8 mouse cellular contexts compared by ENCODE assay signal in the genomic region with DNA sequence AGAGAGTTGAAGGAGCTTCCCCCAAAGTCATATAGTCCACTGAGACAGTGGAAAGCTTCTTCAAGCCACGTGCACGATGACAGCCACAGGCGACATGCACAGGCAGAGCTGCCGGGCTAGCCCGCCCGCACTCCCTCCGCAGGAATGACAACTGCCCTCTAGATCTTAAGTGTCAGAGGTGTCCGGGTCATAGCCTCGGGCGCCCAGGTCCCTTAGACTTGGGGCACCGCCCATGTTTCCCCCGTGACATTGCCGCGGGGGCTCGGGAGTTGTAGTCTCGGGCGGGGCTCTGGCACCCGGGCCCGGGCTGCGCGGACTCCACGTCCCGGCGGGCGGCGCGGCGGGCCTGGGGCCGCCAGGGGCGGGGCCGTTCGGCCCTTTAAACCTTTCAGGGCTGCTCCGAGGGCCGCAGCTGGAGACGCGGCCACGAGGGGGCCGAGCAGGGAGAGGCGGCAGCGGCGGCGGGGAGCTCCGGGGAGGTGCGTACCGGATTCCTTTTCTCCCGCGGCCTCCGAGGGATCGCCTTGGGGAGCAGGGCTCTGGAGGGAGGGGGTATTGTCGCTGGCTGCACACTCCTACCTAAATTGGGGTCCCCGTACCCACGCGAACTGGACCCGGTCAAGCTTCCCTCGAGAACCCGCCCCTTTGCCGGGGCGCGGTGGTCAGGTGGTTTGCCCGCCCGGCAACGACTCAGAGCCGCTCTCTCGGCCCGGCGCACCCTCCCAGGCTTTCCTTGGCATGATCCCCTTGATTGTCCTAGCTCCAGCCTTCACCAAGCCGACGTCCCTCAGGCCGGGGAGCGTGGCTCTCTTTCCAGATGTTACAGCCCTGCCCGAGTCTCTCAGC. TPM values are rescaled to one million over a fixed set of nuclear protein-coding genes. Genes with fewer than 3 reads are reported as not detected.
DNase-seq lines count a peak whose midpoint lies in the region; ATAC-seq and TF ChIP-seq lines count a peak whose summit lies in the region.

TSS of gene Tmem150a (plus strand) at position 382 of the 846 bp plus-strand sequence.

- peak within 1 kb of the TSS; percentile 67 for H3K9ac ChIP-seq in forebrain, embryonic 12.5 days
- H3K9ac ChIP-seq in heart, embryonic 15.5 days: peak within 1 kb of the TSS; percentile 75
- peak within 1 kb of the TSS; percentile 57 for H3K9ac ChIP-seq in liver, embryonic 16.5 days (ENCODE audit: low read depth, low read length)
- peak within 1 kb of the TSS; percentile 67 for H3K9ac ChIP-seq in neural tube, embryonic 12.5 days

- ATAC-seq in forebrain, embryonic 12.5 days (ENCODE audit: low FRiP score): peak; percentile 91
- ATAC-seq in heart, embryonic 15.5 days (replicated peaks; ENCODE audit: insufficient number of reproducible peaks, insufficient read depth, low FRiP score, low read depth): peak; percentile 93
- ATAC-seq in liver, embryonic 16.5 days (ENCODE audit: low read depth): peak; percentile 75
- peak; percentile 88 for ATAC-seq in neural tube, embryonic 12.5 days (ENCODE audit: low FRiP score, low read depth)

- peaks cover 32% of the 10 kb centered on the region for H3K36me3 ChIP-seq in forebrain, embryonic 12.5 days (replicated peaks)
- H3K36me3 ChIP-seq in heart, embryonic 15.5 days: peaks cover 22% of the 10 kb centered on the region
- peaks cover 16% of the 10 kb centered on the region for H3K36me3 ChIP-seq in liver, embryonic 16.5 days (ENCODE audit: control insufficient read depth, insufficient read depth)
- peaks cover 35% of the 10 kb centered on the region for H3K36me3 ChIP-seq in neural tube, embryonic 12.5 days

- H3K4me1 ChIP-seq in bone marrow macrophage, adult 2 months (ENCODE audit: control insufficient read depth, insufficient read depth, low read length): peaks cover 21% of the 10 kb centered on the region
- peaks cover 23% of the 10 kb centered on the region for H3K4me1 ChIP-seq in forebrain, embryonic 12.5 days
- H3K4me1 ChIP-seq in heart, embryonic 15.5 days (replicated peaks): peaks cover 54% of the 10 kb centered on the region
- peaks cover 53% of the 10 kb centered on the region for H3K4me1 ChIP-seq in liver, embryonic 16.5 days (ENCODE audit: control insufficient read depth, low read depth, low read length)
- H3K4me1 ChIP-seq in neural tube, embryonic 12.5 days: peaks cover 17% of the 10 kb centered on the region

- TF ChIP-seq CTCF in bone marrow macrophage, adult 2 months (IDR thresholded peaks at IDR 0.05; ENCODE audit: low read depth, low read length): no peak

- peak within 1 kb of the TSS; percentile 96 for H3K4me2 ChIP-seq in forebrain, embryonic 12.5 days
- peak within 1 kb of the TSS; percentile 94 for H3K4me2 ChIP-seq in heart, embryonic 15.5 days
- H3K4me2 ChIP-seq in liver, embryonic 16.5 days (ENCODE audit: low read depth, low read length): peak within 1 kb of the TSS; percentile 58
- peak within 1 kb of the TSS; percentile 93 for H3K4me2 ChIP-seq in neural tube, embryonic 12.5 days (replicated peaks)

- no peaks in the 10 kb centered on the region for H3K9me3 ChIP-seq in forebrain, embryonic 12.5 days
- no peaks in the 10 kb centered on the region for H3K9me3 ChIP-seq in heart, embryonic 15.5 days (replicated peaks)
- no peaks in the 10 kb centered on the region for H3K9me3 ChIP-seq in liver, embryonic 16.5 days (replicated peaks; ENCODE audit: control insufficient read depth, low read length)
- H3K9me3 ChIP-seq in neural tube, embryonic 12.5 days: no peaks in the 10 kb centered on the region

- WGBS in forebrain, embryonic 12.5 days: under 1% methylated on average over 71 of the region's 71 CpGs
- WGBS in heart, embryonic 15.5 days: under 1% methylated on average over 70 of the region's 71 CpGs
- WGBS in liver, embryonic 16.5 days (ENCODE audit: insufficient replicate concordance): under 1% methylated on average over 70 of the region's 71 CpGs
- under 1% methylated on average over 71 of the region's 71 CpGs for WGBS in neural tube, embryonic 12.5 days

- peak; percentile 44 for DNase-seq in CD4-positive helper T cell, adult 2 months (ENCODE audit: low read depth, low spot score)
- DNase-seq in kidney, postnatal 14 days: peak; percentile 94
- DNase-seq in telencephalon, adult 2 months (ENCODE audit: low read depth, low spot score): peak; percentile 35

- no peak within 1 kb of the TSS for H3K27ac ChIP-seq in bone marrow macrophage, adult 2 months (ENCODE audit: insufficient read depth, low read depth, low read length)
- no peak within 1 kb of the TSS for H3K27ac ChIP-seq in forebrain, embryonic 12.5 days
- peak within 1 kb of the TSS; percentile 29 for H3K27ac ChIP-seq in heart, embryonic 15.5 days
- H3K27ac ChIP-seq in liver, embryonic 16.5 days (ENCODE audit: low read length): peak within 1 kb of the TSS; percentile 54
- no peak within 1 kb of the TSS for H3K27ac ChIP-seq in neural tube, embryonic 12.5 days

- peaks cover 6% of the 10 kb centered on the region; the same call in 1 of the 2 replicates for H3K27me3 ChIP-seq in forebrain, embryonic 12.5 days
- H3K27me3 ChIP-seq in heart, embryonic 15.5 days: no peaks in the 10 kb centered on the region
- H3K27me3 ChIP-seq in liver, embryonic 16.5 days (ENCODE audit: control insufficient read depth, insufficient read depth, low read depth, low read length): peaks cover 32% of the 10 kb centered on the region
- no peaks in the 10 kb centered on the region for H3K27me3 ChIP-seq in neural tube, embryonic 12.5 days (replicated peaks)

- TF ChIP-seq POLR2A in bone marrow macrophage, adult 2 months (IDR thresholded peaks at IDR 0.05; ENCODE audit: borderline replicate concordance, low read depth, low read length): no peak

- peak within 1 kb of the TSS; percentile 65 for H3K4me3 ChIP-seq in bone marrow macrophage, adult 2 months (ENCODE audit: insufficient read depth, low read length)
- peak within 1 kb of the TSS; percentile 54 for H3K4me3 ChIP-seq in forebrain, embryonic 12.5 days (replicated peaks)
- H3K4me3 ChIP-seq in heart, embryonic 15.5 days: peak within 1 kb of the TSS; percentile 82
- H3K4me3 ChIP-seq in liver, embryonic 16.5 days (ENCODE audit: low read depth, low read length): peak within 1 kb of the TSS; percentile 61
- H3K4me3 ChIP-seq in neural tube, embryonic 12.5 days: peak within 1 kb of the TSS; percentile 59

RNA-seq across cellular contexts. Expression of gene Tmem150a, which starts in this region (rescaled TPM):
- polyA plus RNA-seq in bone marrow macrophage, adult 2 months (2012; ENCODE audit: insufficient read depth, insufficient read length, missing spikeins): 3.0 and 3.6 TPM in 2 replicates
- polyA plus RNA-seq in forebrain, embryonic 12.5 days (2016; fragmentation: Nextera tagmentation; extraction: Ambion mirVana): 4.0 and 4.1 TPM in 2 replicates
- polyA plus RNA-seq in heart, embryonic 15.5 days (2015; fragmentation: Nextera tagmentation; extraction: Ambion mirVana): 11.1 and 12.8 TPM in 2 replicates
- 54.4 and 59.7 TPM in 2 replicates for polyA plus RNA-seq in liver, embryonic 16.5 days (2015; fragmentation: Nextera tagmentation; extraction: Ambion mirVana)
- polyA plus RNA-seq in neural tube, embryonic 12.5 days (2016; fragmentation: Nextera tagmentation; extraction: Ambion mirVana): 12.8 and 12.9 TPM in 2 replicates

Comparison
In these comparisons a context has a peak if more than half of its experiments do, and no peak if none do; other contexts are left out.
1. DNase-seq: peak in every context shown above with its lines; median percentile 94 in kidney, postnatal 14 days; 44 in CD4-positive helper T cell, adult 2 months; 35 in telencephalon, adult 2 months.
2. H3K27ac ChIP-seq: peak in heart, embryonic 15.5 days (single experiment) and liver, embryonic 16.5 days (single experiment); none in bone marrow macrophage, adult 2 months (single experiment), forebrain, embryonic 12.5 days (single experiment) and neural tube, embryonic 12.5 days (single experiment).
3. Peak in every context shown above with its lines, with median percentiles within 50 percentile points of each other: H3K4me3 ChIP-seq, ATAC-seq, H3K4me2 ChIP-seq and H3K9ac ChIP-seq.